Comparison of ENCODE assay signal across 17 mouse cellular contexts in genomic region chr9:115562783-115563182, GRCm38 (mm10).
DNase-seq lines count a peak whose midpoint lies in the region; ATAC-seq lines count a peak whose summit lies in the region.
"Had no signal": no experiment of that assay in that cellular context is flagged by ENCODE, and none has a peak within 500 bp of the region (broad histone marks: within the 10 kb centered on the region; RNA-seq: fewer than 3 reads in every experiment).

No protein-coding gene starts in this region.

- no peak overlapping the region for H3K4me2 ChIP-seq in hindbrain, embryonic 13.5 days
- H3K4me2 ChIP-seq in hindbrain, embryonic 12.5 days (replicated peaks): no peak overlapping the region
- no peak overlapping the region for H3K4me2 ChIP-seq in embryonic facial prominence, embryonic 11.5 days (ENCODE audit: low read depth, low read length)
- H3K4me2 ChIP-seq: forebrain, embryonic 15.5 days; midbrain, embryonic 11.5 days; neural tube, embryonic 12.5 days had no signal

- H3K27ac ChIP-seq in hindbrain, embryonic 13.5 days: peak overlapping the region; percentile 35; the same call in 1 of the 2 replicates
- no peak overlapping the region for H3K27ac ChIP-seq in hindbrain, embryonic 12.5 days
- no peak overlapping the region for H3K27ac ChIP-seq in embryonic facial prominence, embryonic 11.5 days (replicated peaks; ENCODE audit: low read depth, low read length)
- peak overlapping the region; percentile 62; the same call in 1 of the 2 replicates for H3K27ac ChIP-seq in limb, embryonic 10.5 days
- H3K27ac ChIP-seq: forebrain, embryonic 15.5 days; kidney, postnatal 0 days; neural tube, embryonic 12.5 days; stomach, postnatal 0 days had no signal

- no peak overlapping the region for H3K4me3 ChIP-seq in hindbrain, embryonic 13.5 days
- no peak overlapping the region for H3K4me3 ChIP-seq in hindbrain, embryonic 12.5 days
- H3K4me3 ChIP-seq in embryonic facial prominence, embryonic 11.5 days (ENCODE audit: low read depth, low read length): no peak overlapping the region
- no peak overlapping the region for H3K4me3 ChIP-seq in limb, embryonic 10.5 days
- H3K4me3 ChIP-seq: forebrain, embryonic 15.5 days; neural tube, embryonic 12.5 days had no signal

- H3K36me3 ChIP-seq in hindbrain, embryonic 13.5 days: no peaks in the 10 kb centered on the region
- H3K36me3 ChIP-seq in hindbrain, embryonic 12.5 days: no peaks in the 10 kb centered on the region
- no peaks in the 10 kb centered on the region for H3K36me3 ChIP-seq in embryonic facial prominence, embryonic 11.5 days (replicated peaks; ENCODE audit: control insufficient read depth, insufficient read depth, low read depth, low read length)
- H3K36me3 ChIP-seq in limb, embryonic 10.5 days: no peaks in the 10 kb centered on the region
- H3K36me3 ChIP-seq: forebrain, embryonic 15.5 days; neural tube, embryonic 12.5 days had no signal

- 67% methylated on average over 4 of the region's 4 CpGs for WGBS in hindbrain, embryonic 13.5 days
- 70% methylated on average over 4 of the region's 4 CpGs for WGBS in hindbrain, embryonic 12.5 days
- 29% methylated on average over 4 of the region's 4 CpGs for WGBS in embryonic facial prominence, embryonic 11.5 days
- WGBS in limb, embryonic 10.5 days: 64% methylated on average over 4 of the region's 4 CpGs

- H3K9me3 ChIP-seq in hindbrain, embryonic 13.5 days: no peaks in the 10 kb centered on the region
- H3K9me3 ChIP-seq in hindbrain, embryonic 12.5 days (replicated peaks): 0 out of 2 replicates have a peak, but pooled peaks cover 12% of the 10 kb centered on the region
- H3K9me3 ChIP-seq in embryonic facial prominence, embryonic 11.5 days (replicated peaks; ENCODE audit: control insufficient read depth, low read length): no peaks in the 10 kb centered on the region
- no peaks in the 10 kb centered on the region for H3K9me3 ChIP-seq in limb, embryonic 10.5 days (replicated peaks)
- H3K9me3 ChIP-seq: forebrain, embryonic 15.5 days had no signal

- H3K9ac ChIP-seq in hindbrain, embryonic 13.5 days: no peak overlapping the region; the same call in 1 of the 2 replicates
- H3K9ac ChIP-seq in hindbrain, embryonic 12.5 days: no peak overlapping the region
- no peak overlapping the region for H3K9ac ChIP-seq in embryonic facial prominence, embryonic 11.5 days (replicated peaks; ENCODE audit: low read length)
- H3K9ac ChIP-seq: forebrain, embryonic 15.5 days; liver, postnatal 0 days; neural tube, embryonic 12.5 days had no signal

- H3K27me3 ChIP-seq in hindbrain, embryonic 13.5 days: no peaks in the 10 kb centered on the region
- H3K27me3 ChIP-seq in hindbrain, embryonic 12.5 days: no peaks in the 10 kb centered on the region
- H3K27me3 ChIP-seq in embryonic facial prominence, embryonic 11.5 days (ENCODE audit: control insufficient read depth, insufficient read depth, low read length): no peaks in the 10 kb centered on the region
- H3K27me3 ChIP-seq in limb, embryonic 10.5 days (ENCODE audit: low read depth, poor library complexity, severe bottlenecking): no peaks in the 10 kb centered on the region
- H3K27me3 ChIP-seq: forebrain, embryonic 15.5 days; neural tube, embryonic 12.5 days had no signal

- no peak for ATAC-seq in hindbrain, embryonic 13.5 days (ENCODE audit: low FRiP score)
- no peak for ATAC-seq in hindbrain, embryonic 12.5 days (ENCODE audit: low FRiP score)
- peak; percentile 52; the same call in 1 of the 2 replicates for ATAC-seq in embryonic facial prominence, embryonic 11.5 days (replicated peaks; ENCODE audit: insufficient number of reproducible peaks, low FRiP score, low TSS enrichment, low read depth)
- ATAC-seq: forebrain, embryonic 15.5 days; liver, postnatal 0 days had no signal

- peaks cover 8% of the 10 kb centered on the region; the same call in 1 of the 2 replicates for H3K4me1 ChIP-seq in hindbrain, embryonic 13.5 days (replicated peaks)
- H3K4me1 ChIP-seq in hindbrain, embryonic 12.5 days: no peaks in the 10 kb centered on the region; the same call in 1 of the 2 replicates
- H3K4me1 ChIP-seq in embryonic facial prominence, embryonic 11.5 days (ENCODE audit: control insufficient read depth, insufficient read depth, low read length): no peaks in the 10 kb centered on the region
- H3K4me1 ChIP-seq in limb, embryonic 10.5 days: peaks cover 36% of the 10 kb centered on the region
- H3K4me1 ChIP-seq: forebrain, embryonic 15.5 days; neural tube, embryonic 12.5 days had no signal

- peak; percentile 21 for DNase-seq in Muller cell, postnatal 12 days (ENCODE audit: inconsistent ontology term)
- DNase-seq in embryonic facial prominence, embryonic 11.5 days (ENCODE audit: low spot score): peak; percentile 71
- DNase-seq in limb, embryonic 10.5 days (ENCODE audit: low spot score): no peak
- DNase-seq in retina, postnatal 1 day: no peak
- no peak for DNase-seq in thymus, postnatal 14 days
- no peak for DNase-seq in spleen, postnatal 14 days (ENCODE audit: low spot score in 2 of 2)
- DNase-seq: adrenal gland, adult 2 months; cerebellum, adult 2 months; kidney, adult 18-20 months; liver, postnatal 0 days had no signal

Comparison
In these comparisons a context has a peak if more than half of its experiments do, and no peak if none do; other contexts are left out.
1. H3K27ac ChIP-seq: peak in hindbrain, embryonic 13.5 days (single experiment) and limb, embryonic 10.5 days (single experiment); none in hindbrain, embryonic 12.5 days (single experiment) and embryonic facial prominence, embryonic 11.5 days (single experiment).
2. DNase-seq: peak in Muller cell, postnatal 12 days (single experiment) and embryonic facial prominence, embryonic 11.5 days (single experiment); none in limb, embryonic 10.5 days (single experiment), retina, postnatal 1 day (single experiment), thymus, postnatal 14 days (single experiment) and spleen, postnatal 14 days (0 of 2).